Mouse (Mus musculus): ENCODE data around the gene Phactr1.

DNA sequence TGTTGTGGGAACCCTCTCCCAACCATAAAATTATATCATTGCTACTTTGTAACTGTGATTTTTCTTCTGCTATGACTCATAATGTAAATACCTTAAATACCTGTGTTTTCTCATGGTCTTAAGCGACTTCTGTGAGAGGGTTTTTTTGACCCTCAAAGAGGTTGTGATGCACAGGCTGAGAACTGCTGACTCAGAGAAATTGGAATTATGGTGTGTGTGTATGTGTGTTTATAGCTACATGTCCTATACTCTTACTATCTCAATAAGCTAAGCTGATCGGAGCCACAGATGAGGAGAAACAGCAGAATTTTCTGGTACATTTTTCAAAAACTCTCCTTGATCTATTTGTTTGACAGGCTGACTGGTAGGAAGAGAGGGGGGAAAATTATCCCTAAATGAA is 239.6 kb downstream of the Phactr1 start:
- TF ChIP-seq CTCF (IDR thresholded peaks at IDR 0.05; ENCODE audit: low read depth) (no peak), EP300 (IDR thresholded peaks at IDR 0.05; ENCODE audit: low read depth) (no peak)
